Mouse (Mus musculus): ENCODE measurements at regions not wholly inside any gene's neighbourhood (a gene's known extent, or its start where the extent isn't known, plus 50 kb on each side); places are given as distances from the start of the nearest gene placed in this dataset.

DNA sequence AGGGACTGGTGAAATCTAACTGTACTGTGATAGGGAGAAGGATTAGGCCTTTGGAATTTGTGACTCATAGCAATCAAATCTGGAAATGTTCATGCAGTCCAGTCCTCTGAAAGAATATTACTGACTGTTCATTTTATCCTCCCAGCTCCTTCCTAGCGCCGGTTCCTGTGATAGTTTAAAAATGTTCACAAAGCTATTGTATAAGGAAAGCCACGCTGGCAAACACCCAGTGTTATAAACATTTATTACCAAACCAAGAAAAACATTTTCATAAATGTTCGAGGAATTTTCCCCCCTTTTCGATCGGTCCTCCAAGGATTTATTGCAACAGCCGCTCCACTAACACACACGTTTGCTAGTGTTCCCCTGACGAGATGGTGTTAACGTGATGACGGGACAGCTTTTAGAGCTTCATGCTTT is 55.9 kb upstream of the Tars start:
- Histone ChIP-seq H3K27ac (no peak overlapping the region), H3K9me3 (no peaks in the 10 kb centered on the region), H3K27me3 (no peaks in the 10 kb centered on the region), H3K9ac (no peak overlapping the region), H3K36me3 (no peaks in the 10 kb centered on the region), H3K4me2 (peak overlapping the region; percentile 24; the same call in 1 of the 2 replicates), H3K4me1 (no peaks in the 10 kb centered on the region), H3K4me3 (no peak overlapping the region)
- WGBS: 47% methylated on average over 11 of the region's 11 CpGs
- no peak for ATAC-seq (ENCODE audit: borderline replicate concordance, extremely low read depth, low FRiP score, low TSS enrichment)

DNA sequence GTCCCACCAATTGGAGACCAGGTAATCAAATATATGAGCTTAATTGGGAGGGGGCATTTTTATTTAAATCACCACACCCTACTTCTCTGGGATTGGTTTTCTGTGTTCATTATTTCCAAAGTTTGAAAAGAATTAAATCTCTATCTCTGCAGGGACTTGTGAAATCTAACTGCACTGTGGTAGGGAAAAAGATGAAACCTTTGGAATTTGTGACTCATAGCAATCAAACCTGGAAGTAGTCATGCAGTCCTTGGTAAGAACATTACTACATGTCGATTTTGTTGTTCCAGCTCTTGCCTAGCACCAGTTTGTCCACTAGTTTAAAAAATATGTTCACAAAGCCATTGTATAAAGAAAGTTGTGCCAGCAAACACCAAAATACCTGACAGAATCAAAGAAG is 54.5 kb upstream of the Tars start:
- Histone ChIP-seq H3K9me3 (no peaks in the 10 kb centered on the region), H3K9ac (no peak overlapping the region), H3K4me1 (no peaks in the 10 kb centered on the region), H3K36me3 (no peaks in the 10 kb centered on the region), H3K4me3 (no peak overlapping the region), H3K27me3 (no peaks in the 10 kb centered on the region), H3K27ac (no peak overlapping the region), H3K4me2 (no peak overlapping the region)
- no peak for ATAC-seq (ENCODE audit: borderline replicate concordance, extremely low read depth, low FRiP score, low TSS enrichment)
- 91% methylated on average over 1 of the region's 1 CpGs for WGBS

DNA sequence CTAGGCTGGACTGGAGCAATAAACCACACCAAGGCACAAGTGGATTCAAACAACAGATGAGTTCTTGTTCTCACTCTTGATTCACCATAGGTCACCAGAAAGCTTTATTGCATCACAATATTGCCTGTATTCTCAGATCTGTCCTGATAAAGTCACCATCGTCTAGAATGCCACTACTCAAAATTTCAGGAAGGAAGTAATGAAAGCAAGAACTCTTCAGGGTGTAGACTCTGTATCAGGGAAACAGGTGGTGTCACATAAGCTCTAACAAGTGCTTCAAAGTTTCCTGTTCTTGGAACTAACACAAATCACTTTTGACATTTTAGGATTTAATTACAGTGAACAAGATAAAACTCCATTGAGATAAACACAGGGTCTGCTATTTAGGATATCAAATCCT is 52.2 kb upstream of the Tars start:
- Histone ChIP-seq H3K4me1 (no peaks in the 10 kb centered on the region), H3K27ac (no peak overlapping the region), H3K9ac (no peak overlapping the region), H3K36me3 (no peaks in the 10 kb centered on the region), H3K9me3 (no peaks in the 10 kb centered on the region), H3K27me3 (no peaks in the 10 kb centered on the region), H3K4me3 (no peak overlapping the region), H3K4me2 (no peak overlapping the region)
- WGBS: 52% methylated on average over 1 of the region's 1 CpGs
- no peak for ATAC-seq (ENCODE audit: borderline replicate concordance, extremely low read depth, low FRiP score, low TSS enrichment)

Measured in lung, embryonic 15.5 days (tissue).